Mouse (Mus musculus) limb, embryonic 14.5 days (tissue): ENCODE results near the gene Sept8. TPM values are rescaled to one million over a fixed set of nuclear protein-coding genes. Genes with fewer than 3 reads are reported as not detected.
A peak's percentile ranks its signal among the peaks of the same experiment; 100 is the strongest.

Source experiments
- ATAC-seq: fragments of 200-750 bp; cut with Nextera tagmentation; 2 replicates; pipeline ENCODE4 v1.8.0; 2017; ENCODE audit warnings: low read depth, moderate number of reproducible peaks, moderate TSS enrichment; ENCODE audit not compliant: low FRiP score
- DNase-seq: peaks from one replicate; pipeline ENCODE4 v3.0.0-alpha.2; 2015; ENCODE audit warnings: low spot score
- H3K27ac ChIP-seq: fragments of 300-500 bp; sonication (generic); replicated peaks from 2 replicates; pipeline ENCODE4 v1.5.1; 2014; ENCODE audit warnings: low read depth, mild to moderate bottlenecking, low read length, moderate library complexity, mixed read lengths
- H3K27me3 ChIP-seq: fragments of 300-500 bp; sonication (generic); 2 replicates; pipeline ENCODE4 v1.6.1; 2014; ENCODE audit warnings: low read length, mixed read lengths; ENCODE audit not compliant: control insufficient read depth, insufficient read depth
- H3K36me3 ChIP-seq: fragments of 300-500 bp; sonication (generic); 2 replicates; pipeline ENCODE4 v1.6.1; 2014; ENCODE audit warnings: mild to moderate bottlenecking, low read length, moderate library complexity, mixed read lengths; ENCODE audit not compliant: control insufficient read depth, insufficient read depth
- H3K4me1 ChIP-seq: fragments of 300-500 bp; sonication (generic); 2 replicates; pipeline ENCODE4 v1.6.1; 2014; ENCODE audit warnings: antibody characterized with exemption, low read length, mixed read lengths; ENCODE audit not compliant: control insufficient read depth, insufficient read depth
- H3K4me2 ChIP-seq: fragments of 300-500 bp; sonication (generic); replicated peaks from 2 replicates; pipeline ENCODE4 v1.6.1; 2014; ENCODE audit warnings: low read depth, mild to moderate bottlenecking, low read length, moderate library complexity; ENCODE audit not compliant: severe bottlenecking
- H3K4me3 ChIP-seq: fragments of 300-500 bp; sonication (generic); replicated peaks from 2 replicates; pipeline ENCODE4 v1.5.1; 2014; ENCODE audit warnings: low read length
- H3K9ac ChIP-seq: fragments of 300-500 bp; sonication (generic); 2 replicates; pipeline ENCODE4 v1.6.1; 2014; ENCODE audit warnings: mild to moderate bottlenecking, low read depth, low read length, moderate library complexity; ENCODE audit not compliant: severe bottlenecking
- H3K9me3 ChIP-seq: fragments of 300-500 bp; sonication (generic); 2 replicates; pipeline ENCODE4 v1.6.1; 2016; ENCODE audit warnings: low read length; ENCODE audit not compliant: control insufficient read depth
- POLR2A ChIP-seq: fragments of 200-500 bp; IDR thresholded peaks from 2 replicates; pipeline ENCODE4 v1.8.0; 2012; ENCODE audit warnings: inconsistent platforms, mild to moderate bottlenecking, moderate library complexity, borderline replicate concordance; ENCODE audit not compliant: insufficient read depth, insufficient read length; ENCODE audit errors: extremely low read depth
- WGBS: fragments of 180-500 bp; shearing (Covaris S2); extraction: QIAGEN DNeasy Blood & Tissue Kit; methylation state at CpG from one replicate; pipeline ENCODE4 v1.1.7; 2014; 5-methylcytosine and 5-hydroxymethylcytosine counted together
- polyA plus RNA-seq, 2 experiments: library from polyadenylated mRNA; depleted of rRNA in 1 of 2; stranded (reverse) in 1 of 2; unstranded in 1 of 2; fragments of >200 nt; fragmentation: Nextera tagmentation in 1 of 2; extraction: Ambion mirVana in 1 of 2; gene quantifications; 2 replicates each; pipeline versions ENCODE4 v1.2.1 to v1.2.3; 2012 to 2014

Sept8 gene
- polyA plus RNA-seq, 2 experiments = 50.4 to 104 TPM

- TF ChIP-seq POLR2A = no peak
- no peak overlapping the region for H3K27ac ChIP-seq
- H3K9me3 ChIP-seq = no peaks in the 10 kb centered on the region
- ATAC-seq (no peak), DNase-seq (no peak)
- no peak overlapping the region for H3K9ac ChIP-seq
- H3K4me3 ChIP-seq = no peak overlapping the region
- H3K4me2 ChIP-seq = no peak overlapping the region
- H3K4me1 ChIP-seq = no peaks in the 10 kb centered on the region
- H3K27me3 ChIP-seq = no peaks in the 10 kb centered on the region
- H3K36me3 ChIP-seq = peaks cover 59% of the 10 kb centered on the region
- WGBS = 92% methylated on average over 3 of the region's 3 CpGs
Observed at GRCm38 (mm10) chr11:53540394-53540793, 21.3 kb downstream of the Sept8 start.

DNA sequence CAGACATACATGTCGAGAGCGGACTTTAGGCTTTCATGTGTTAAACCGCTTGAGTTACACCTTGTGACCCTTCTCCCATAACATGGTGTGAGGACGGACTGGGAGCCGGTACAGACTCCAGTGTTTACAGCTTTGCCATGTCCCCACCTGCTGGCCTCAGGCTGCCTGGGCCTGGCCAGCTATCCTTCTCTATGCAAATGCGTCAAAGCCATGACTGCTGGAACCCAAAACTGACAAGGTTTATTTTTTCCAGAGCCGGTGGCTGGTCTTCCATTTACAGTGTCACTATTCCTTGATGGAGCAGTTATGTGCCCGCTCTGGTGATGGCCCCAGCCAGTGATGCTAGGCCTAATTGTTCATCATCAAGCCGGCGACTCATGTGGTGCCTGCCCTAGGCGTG lies 22.2 kb downstream of the Sept8 start:
- no peak overlapping the region for H3K4me2 ChIP-seq
- H3K9ac ChIP-seq = no peak overlapping the region
- H3K36me3 ChIP-seq = peaks cover 51% of the 10 kb centered on the region
- H3K4me1 ChIP-seq = no peaks in the 10 kb centered on the region
- no peaks in the 10 kb centered on the region for H3K9me3 ChIP-seq
- ATAC-seq (no peak), DNase-seq (no peak)
- no peaks in the 10 kb centered on the region for H3K27me3 ChIP-seq
- no peak overlapping the region for H3K27ac ChIP-seq
- no peak for TF ChIP-seq POLR2A
- H3K4me3 ChIP-seq = no peak overlapping the region
- 75% methylated on average over 11 of the region's 11 CpGs for WGBS

GRCm38 (mm10) chr11:53543021-53543420 lies 24.0 kb downstream of the Sept8 start:
- Histone ChIP-seq H3K27me3 (no peaks in the 10 kb centered on the region), H3K27ac (no peak overlapping the region), H3K9ac (no peak overlapping the region), H3K36me3 (peaks cover 34% of the 10 kb centered on the region), H3K4me3 (no peak overlapping the region), H3K4me2 (no peak overlapping the region), H3K9me3 (no peaks in the 10 kb centered on the region), H3K4me1 (no peaks in the 10 kb centered on the region)
- ATAC-seq = no peak
- TF ChIP-seq POLR2A = no peak
- WGBS = 72% methylated on average over 7 of the region's 7 CpGs
- DNase-seq = no peak

DNA sequence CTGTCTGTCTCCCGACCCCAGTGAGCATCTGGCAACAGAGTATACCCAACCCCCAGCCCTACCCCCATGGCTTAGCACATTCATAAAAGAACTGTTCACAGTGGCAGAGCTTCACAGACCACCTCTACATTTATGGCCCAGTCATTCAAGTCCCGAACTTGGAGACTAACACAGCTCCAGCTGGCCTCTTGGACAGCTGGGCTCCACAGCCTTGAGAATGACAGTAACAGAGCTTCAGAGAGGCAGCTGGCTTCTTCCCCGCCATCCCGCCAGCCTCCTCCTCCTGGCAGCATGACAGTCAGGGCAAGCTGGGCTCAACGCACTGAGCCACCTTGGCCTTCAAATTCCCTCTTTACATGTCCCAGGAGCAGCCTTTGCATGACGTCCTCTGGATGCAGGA lies 27.2 kb downstream of the Sept8 start:
- WGBS = 33% methylated on average over 6 of the region's 6 CpGs
- H3K9ac ChIP-seq = no peak overlapping the region
- H3K9me3 ChIP-seq = no peaks in the 10 kb centered on the region
- no peak overlapping the region for H3K4me3 ChIP-seq
- H3K4me2 ChIP-seq = no peak overlapping the region
- ATAC-seq = peak; percentile 45; the same call in 1 of the 2 replicates
- H3K4me1 ChIP-seq = no peaks in the 10 kb centered on the region
- H3K27me3 ChIP-seq = no peaks in the 10 kb centered on the region
- H3K27ac ChIP-seq = no peak overlapping the region
- H3K36me3 ChIP-seq = peaks cover 13% of the 10 kb centered on the region
- peak; percentile 22 for DNase-seq
- TF ChIP-seq POLR2A = no peak

GRCm38 (mm10) chr11:53547566-53547965 lies 28.5 kb downstream of the Sept8 start:
- H3K27ac ChIP-seq = no peak overlapping the region
- no peak overlapping the region for H3K4me2 ChIP-seq
- no peaks in the 10 kb centered on the region for H3K9me3 ChIP-seq
- no peak for ATAC-seq
- H3K4me1 ChIP-seq = no peaks in the 10 kb centered on the region
- H3K27me3 ChIP-seq = no peaks in the 10 kb centered on the region
- no peak overlapping the region for H3K4me3 ChIP-seq
- no peak for DNase-seq
- 84% methylated on average over 6 of the region's 6 CpGs for WGBS
- H3K9ac ChIP-seq = no peak overlapping the region
- 0 out of 2 replicates have a peak, but pooled peaks cover 2% of the 10 kb centered on the region for H3K36me3 ChIP-seq
- TF ChIP-seq POLR2A = no peak
